Mouse (Mus musculus) ES-E14 (cell line): Measurements from ENCODE around the gene Cdkn1b.

Experiments used
- CHD2 ChIP-seq: IDR thresholded peaks from 2 replicates; pipeline ENCODE4 v1.6.1; 2014; ENCODE audit warnings: mild to moderate bottlenecking, low read depth, low read length, inconsistent platforms
- HCFC1 ChIP-seq: IDR thresholded peaks from 2 replicates; pipeline ENCODE4 v1.6.1; 2012; ENCODE audit warnings: low read length, inconsistent platforms, borderline replicate concordance; ENCODE audit not compliant: insufficient read depth
- MAFK ChIP-seq: IDR thresholded peaks from 2 replicates; pipeline ENCODE4 v1.6.1; 2014; ENCODE audit warnings: mild to moderate bottlenecking, low read depth, low read length, inconsistent platforms; ENCODE audit not compliant: insufficient read depth
- ZC3H11A ChIP-seq: IDR thresholded peaks from 2 replicates; pipeline ENCODE4 v1.6.1; 2012; ENCODE audit warnings: low read depth, mild to moderate bottlenecking, inconsistent platforms, low read length, borderline replicate concordance
- ZNF384 ChIP-seq: IDR thresholded peaks from 2 replicates; pipeline ENCODE4 v1.6.1; 2012; ENCODE audit warnings: low read depth, low read length, inconsistent platforms

- no peak for TF ChIP-seq HCFC1
- no peak for TF ChIP-seq CHD2
- TF ChIP-seq ZNF384, result peak; percentile 74; the same call in 1 of the 2 replicates
- no peak for TF ChIP-seq MAFK
- no peak for TF ChIP-seq ZC3H11A
These were observed 28.4 kb downstream of the Cdkn1b start for GRCm38 (mm10) chr6:134948522-134949061.
